Mouse (Mus musculus) kidney, embryonic 16.5 days (tissue): ENCODE data around the gene Tnfrsf8. TPM values are rescaled to one million over a fixed set of nuclear protein-coding genes. Genes with fewer than 3 reads are reported as not detected.
"Not testable (repeated sequence)": the region's sequence is repeated elsewhere in the genome, so short reads cannot be mapped to it uniquely, and the experiment has no call there.

Experiments
- ATAC-seq: fragments of 200-750 bp; cut with Nextera tagmentation; 2 replicates; pipeline ENCODE4 v1.8.0; 2017; ENCODE audit warnings: moderate TSS enrichment; ENCODE audit not compliant: low FRiP score, low TSS enrichment
- H3K27ac ChIP-seq: fragments of 300-500 bp; sonication (generic); 2 replicates; pipeline ENCODE4 v1.5.1; 2014; ENCODE audit warnings: low read length
- H3K27me3 ChIP-seq: fragments of 300-500 bp; sonication (generic); 2 replicates; pipeline ENCODE4 v1.6.1; 2014; ENCODE audit warnings: low read length, control low read depth, mixed read lengths; ENCODE audit not compliant: insufficient read depth
- H3K36me3 ChIP-seq: fragments of 300-500 bp; sonication (generic); 2 replicates; pipeline ENCODE4 v1.6.1; 2014; ENCODE audit warnings: low read length, control low read depth, mixed read lengths; ENCODE audit not compliant: insufficient read depth
- H3K4me1 ChIP-seq: fragments of 300-500 bp; sonication (generic); 2 replicates; pipeline ENCODE4 v1.6.1; 2014; ENCODE audit warnings: low read length, control low read depth, mixed read lengths; ENCODE audit not compliant: insufficient read depth
- H3K4me2 ChIP-seq: fragments of 300-500 bp; sonication (generic); replicated peaks from 2 replicates; pipeline ENCODE4 v1.6.1; 2014; ENCODE audit warnings: low read depth, low read length
- H3K4me3 ChIP-seq: fragments of 300-500 bp; sonication (generic); 2 replicates; pipeline ENCODE4 v1.5.1; 2014; ENCODE audit warnings: mild to moderate bottlenecking, low read length
- H3K9ac ChIP-seq: fragments of 300-500 bp; sonication (generic); replicated peaks from 2 replicates; pipeline ENCODE4 v1.6.1; 2014; ENCODE audit warnings: low read length
- H3K9me3 ChIP-seq: fragments of 300-500 bp; sonication (generic); 2 replicates; pipeline ENCODE4 v1.6.1; 2016; ENCODE audit warnings: low read length, control low read depth
- WGBS: fragments of 180-500 bp; shearing (Covaris S2); extraction: QIAGEN DNeasy Blood & Tissue Kit; methylation state at CpG from one replicate; pipeline ENCODE4 v1.1.7; 2014; 5-methylcytosine and 5-hydroxymethylcytosine counted together
- polyA plus RNA-seq: library from polyadenylated mRNA; unstranded; fragments of >200 nt; fragmentation: Nextera tagmentation; extraction: Ambion mirVana; gene quantifications from 2 replicates; pipeline ENCODE4 v1.2.1, GENCODE M21; 2015

Gene Tnfrsf8
- polyA plus RNA-seq: 0.06 TPM in 1 of 2 replicates, not detected in the other

DNA sequence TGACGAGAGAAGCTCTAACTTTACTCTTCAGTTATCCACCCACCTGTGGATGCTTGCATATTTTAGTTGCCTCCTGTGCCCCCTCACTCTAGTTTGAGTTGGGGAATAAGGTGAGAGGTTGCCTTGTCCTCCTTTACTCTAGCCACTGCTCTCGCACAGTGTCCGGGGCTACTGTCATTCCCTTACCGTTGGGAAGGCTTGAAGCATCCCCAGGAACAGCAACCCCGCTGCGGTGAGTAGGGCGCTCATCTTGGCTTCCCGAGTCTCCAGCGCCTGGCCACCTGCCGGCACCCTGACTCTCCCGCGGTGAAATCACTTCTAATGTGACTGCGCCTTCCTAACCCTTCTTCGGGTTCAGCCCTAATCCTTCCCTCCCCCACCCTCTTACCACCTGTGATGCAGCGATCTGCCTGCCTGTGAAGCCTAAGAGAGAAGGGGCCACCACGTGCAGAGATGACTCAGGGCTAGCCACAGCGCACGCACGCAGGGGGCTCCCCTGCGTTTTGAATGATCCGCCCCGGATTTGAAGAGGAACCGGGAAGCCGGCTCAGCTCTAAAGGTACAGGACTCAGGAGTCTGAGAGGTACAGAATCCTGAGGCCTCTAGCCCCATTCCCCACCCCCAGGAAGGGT, at the start of gene Tnfrsf8:
Gene Tnfrsf8 (minus strand): TSS at position 329 of the 632 bp plus-strand sequence.
- 5% methylated on average over 24 of the region's 24 CpGs for WGBS
- no peak within 1 kb of the TSS for H3K4me2 ChIP-seq

GRCm38 (mm10) chr4:145361635-145362034, 46.7 kb upstream of the Tnfrsf8 start:
- not testable (repeated sequence) for H3K4me2 ChIP-seq, H3K4me1 ChIP-seq, H3K36me3 ChIP-seq, H3K27me3 ChIP-seq, H3K9me3 ChIP-seq, H3K4me3 ChIP-seq, ATAC-seq, H3K27ac ChIP-seq, H3K9ac ChIP-seq

More for the DNA sequence above, at the start of gene Tnfrsf8:
- no peak within 1 kb of the TSS for H3K4me3 ChIP-seq
- H3K4me1 ChIP-seq: no peaks in the 10 kb centered on the region
- peaks cover 9% of the 10 kb centered on the region; the same call in 1 of the 2 replicates for H3K27me3 ChIP-seq
- ATAC-seq: no peak
- no peak within 1 kb of the TSS for H3K9ac ChIP-seq
- no peak within 1 kb of the TSS for H3K27ac ChIP-seq
- no peaks in the 10 kb centered on the region for H3K36me3 ChIP-seq
- no peaks in the 10 kb centered on the region for H3K9me3 ChIP-seq

- no peak overlapping the region for H3K4me3 ChIP-seq
- WGBS: 2% methylated on average over 12 of the region's 12 CpGs
- no peaks in the 10 kb centered on the region for H3K4me1 ChIP-seq
- H3K27me3 ChIP-seq: no peaks in the 10 kb centered on the region
- no peak for ATAC-seq
- no peak overlapping the region for H3K9ac ChIP-seq
- H3K27ac ChIP-seq: no peak overlapping the region
- no peaks in the 10 kb centered on the region for H3K36me3 ChIP-seq
- H3K9me3 ChIP-seq: no peaks in the 10 kb centered on the region
- peak overlapping the region; percentile 27 for H3K4me2 ChIP-seq
These were observed 46.1 kb upstream of the Tnfrsf8 start for GRCm38 (mm10) chr4:145361065-145361464.

GRCm38 (mm10) chr4:145360567-145360966, 45.6 kb upstream of the Tnfrsf8 start:
- H3K9ac ChIP-seq: no peak overlapping the region
- H3K4me3 ChIP-seq: no peak overlapping the region
- ATAC-seq: no peak
- no peaks in the 10 kb centered on the region for H3K27me3 ChIP-seq
- no peaks in the 10 kb centered on the region for H3K36me3 ChIP-seq
- no peaks in the 10 kb centered on the region for H3K9me3 ChIP-seq
- H3K27ac ChIP-seq: no peak overlapping the region
- no peaks in the 10 kb centered on the region for H3K4me1 ChIP-seq
- no peak overlapping the region for H3K4me2 ChIP-seq
- 47% methylated on average over 1 of the region's 1 CpGs for WGBS

- H3K9me3 ChIP-seq: no peaks in the 10 kb centered on the region
- no peak overlapping the region for H3K27ac ChIP-seq
- no peak overlapping the region for H3K4me3 ChIP-seq
- no peaks in the 10 kb centered on the region for H3K27me3 ChIP-seq
- no peak for ATAC-seq
- H3K4me2 ChIP-seq: no peak overlapping the region
- no peak overlapping the region for H3K9ac ChIP-seq
- no peaks in the 10 kb centered on the region for H3K36me3 ChIP-seq
- no peaks in the 10 kb centered on the region for H3K4me1 ChIP-seq
These were observed 41.3 kb upstream of the Tnfrsf8 start for GRCm38 (mm10) chr4:145356234-145356633.

GRCm38 (mm10) chr4:145353855-145354254, 38.9 kb upstream of the Tnfrsf8 start:
- no peaks in the 10 kb centered on the region for H3K4me1 ChIP-seq
- H3K9ac ChIP-seq: no peak overlapping the region
- no peaks in the 10 kb centered on the region for H3K27me3 ChIP-seq
- H3K4me3 ChIP-seq: no peak overlapping the region
- ATAC-seq: peak; percentile 31; the same call in 1 of the 2 replicates
- H3K4me2 ChIP-seq: no peak overlapping the region
- no peak overlapping the region for H3K27ac ChIP-seq
- 30% methylated on average over 2 of the region's 2 CpGs for WGBS
- H3K9me3 ChIP-seq: no peaks in the 10 kb centered on the region
- no peaks in the 10 kb centered on the region for H3K36me3 ChIP-seq

DNA sequence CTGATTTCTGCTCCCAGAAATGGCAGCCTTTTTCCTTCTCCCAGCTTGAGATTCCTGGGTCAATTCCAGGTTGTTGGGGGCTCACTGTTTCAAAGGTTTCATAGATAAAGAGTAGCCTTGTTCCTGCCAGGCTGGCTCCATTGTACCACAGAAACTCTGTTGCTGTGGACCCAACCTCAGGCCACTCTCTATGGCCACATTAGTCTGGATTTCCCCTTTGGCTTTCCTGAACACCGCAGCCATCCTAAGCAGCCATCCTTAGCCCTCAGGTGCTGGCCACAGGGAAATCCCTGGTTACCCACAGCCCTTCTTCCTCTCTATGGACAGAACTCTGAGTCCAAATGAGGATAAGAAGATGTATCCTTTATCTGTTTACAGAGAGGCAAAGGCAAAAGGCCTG, 30.0 kb upstream of the Tnfrsf8 start:
- no peak overlapping the region for H3K4me2 ChIP-seq
- H3K4me1 ChIP-seq: no peaks in the 10 kb centered on the region
- no peaks in the 10 kb centered on the region for H3K36me3 ChIP-seq
- no peaks in the 10 kb centered on the region for H3K27me3 ChIP-seq
- 100% methylated on average over 1 of the region's 1 CpGs for WGBS
- no peak overlapping the region for H3K27ac ChIP-seq
- no peaks in the 10 kb centered on the region for H3K9me3 ChIP-seq
- ATAC-seq: no peak
- H3K9ac ChIP-seq: no peak overlapping the region
- H3K4me3 ChIP-seq: no peak overlapping the region

DNA sequence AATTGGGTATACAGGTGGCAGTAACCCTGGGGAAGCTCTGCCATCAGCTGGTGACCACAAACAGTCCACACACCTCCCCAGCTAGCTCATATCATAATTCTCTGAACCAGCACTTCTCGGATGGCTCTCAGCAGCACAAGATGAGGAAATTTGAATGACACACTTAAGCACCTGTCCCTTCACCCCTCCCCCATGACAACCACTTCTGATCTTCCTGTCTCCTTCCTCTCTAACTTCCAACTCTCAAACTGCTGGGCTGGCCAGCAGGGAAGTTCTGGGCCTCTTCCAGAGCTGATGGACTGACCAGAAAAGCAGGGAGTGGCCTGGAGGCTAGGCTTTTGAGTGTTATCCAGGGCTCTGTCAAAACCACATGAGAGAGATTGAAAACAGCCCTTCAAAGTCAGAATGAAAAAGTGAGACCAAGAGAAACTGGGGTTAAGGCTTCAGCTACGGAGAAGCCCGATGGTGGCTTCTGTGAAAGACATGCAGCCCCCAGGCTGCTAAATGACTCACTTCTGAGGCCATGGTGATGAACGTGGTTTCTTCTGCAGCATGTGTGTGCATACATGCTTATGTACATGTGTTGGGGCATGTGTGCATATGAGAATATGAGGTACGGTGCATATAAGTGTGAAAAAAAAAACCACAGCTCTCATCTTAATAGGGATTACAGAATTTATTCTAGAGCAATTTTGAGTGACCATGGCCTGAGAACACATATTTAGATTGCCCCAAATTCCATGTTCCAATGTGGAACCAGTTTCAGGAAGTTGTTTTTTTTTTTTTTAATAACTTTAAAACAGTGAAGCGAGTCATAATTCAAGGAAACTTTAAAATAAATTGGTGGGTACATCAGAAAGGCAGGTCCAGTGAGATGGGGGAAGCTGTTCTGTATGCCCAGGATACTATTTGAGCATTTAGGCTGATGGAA, 27.2 kb upstream of the Tnfrsf8 start:
- Histone ChIP-seq H3K36me3 (no peaks in the 10 kb centered on the region), H3K4me2 (no peak overlapping the region), H3K4me1 (no peaks in the 10 kb centered on the region), H3K9ac (no peak overlapping the region), H3K27ac (no peak overlapping the region), H3K9me3 (no peaks in the 10 kb centered on the region), H3K4me3 (no peak overlapping the region), H3K27me3 (no peaks in the 10 kb centered on the region)
- ATAC-seq: no peak
- 84% methylated on average over 6 of the region's 6 CpGs for WGBS

GRCm38 (mm10) chr4:145337906-145338858, 23.2 kb upstream of the Tnfrsf8 start:
- Histone ChIP-seq H3K9ac (no peak overlapping the region), H3K4me3 (no peak overlapping the region), H3K9me3 (no peaks in the 10 kb centered on the region), H3K4me2 (no peak overlapping the region), H3K36me3 (no peaks in the 10 kb centered on the region), H3K4me1 (no peaks in the 10 kb centered on the region), H3K27me3 (no peaks in the 10 kb centered on the region), H3K27ac (no peak overlapping the region)
- ATAC-seq: no peak
- 79% methylated on average over 9 of the region's 9 CpGs for WGBS
